Mouse (Mus musculus): ENCODE results near the gene Zfp212. TPM values are rescaled to one million over a fixed set of nuclear protein-coding genes. Genes with fewer than 3 reads are reported as not detected.

Zfp212 gene
- 20.5 and 20.9 TPM in 2 replicates for polyA plus RNA-seq (2016; fragmentation: Nextera tagmentation; extraction: Ambion mirVana)

DNA sequence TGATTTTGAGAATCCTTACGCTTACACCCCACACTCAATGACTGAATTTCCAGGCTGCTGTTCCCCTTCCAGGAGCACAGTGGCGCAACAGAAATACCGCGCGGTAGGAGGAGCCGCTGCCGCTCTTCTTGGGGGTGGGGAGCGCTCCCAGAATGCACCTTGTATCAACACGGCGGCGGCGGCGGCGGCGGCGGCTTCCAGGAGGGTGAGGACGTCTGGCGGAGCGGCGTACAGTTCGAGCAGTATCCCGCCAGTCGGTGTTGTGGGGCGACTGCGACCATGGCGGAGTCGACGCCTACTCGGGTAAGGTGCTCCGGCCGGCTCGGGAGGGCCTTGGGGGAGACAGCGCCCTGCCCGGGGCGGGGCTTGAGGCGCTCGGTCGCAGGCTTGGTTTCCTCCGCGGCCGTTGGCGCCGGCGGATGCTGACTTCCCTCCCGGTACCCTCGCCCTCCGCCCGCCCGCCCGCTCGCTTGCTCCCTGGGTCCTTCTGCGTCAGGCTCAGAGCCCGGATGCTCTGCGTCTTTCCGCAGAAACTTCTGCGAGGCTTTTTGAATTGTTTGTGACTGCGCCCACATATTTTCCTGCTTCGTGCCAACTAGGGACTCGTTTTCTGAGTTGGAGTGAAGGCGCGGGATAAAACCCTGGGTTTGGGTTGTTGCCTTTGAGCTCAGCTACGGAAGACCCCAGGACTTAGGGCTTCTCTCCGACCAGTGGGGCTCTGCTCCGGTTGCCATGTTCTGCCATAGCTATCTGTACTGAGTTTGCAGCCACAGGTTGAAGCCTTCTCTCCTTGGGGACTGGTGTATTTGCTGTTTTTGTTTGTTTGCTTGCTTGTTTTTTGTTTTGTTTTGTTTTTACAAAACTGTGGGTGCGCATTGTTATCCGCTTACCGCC is at the start of gene Zfp212:
Gene Zfp212 (plus strand): TSS at position 30 of the 894 bp plus-strand sequence.
- H3K9me3 ChIP-seq: no peaks in the 10 kb centered on the region
- H3K4me1 ChIP-seq (replicated peaks): peaks cover 14% of the 10 kb centered on the region
- under 1% methylated on average over 67 of the region's 67 CpGs for WGBS
- no peaks in the 10 kb centered on the region; the same call in 1 of the 2 replicates for H3K36me3 ChIP-seq
- peak within 1 kb of the TSS; percentile 68 for H3K4me2 ChIP-seq
- peak within 1 kb of the TSS; percentile 77 for H3K4me3 ChIP-seq (replicated peaks)
- peak within 1 kb of the TSS; percentile 88 for H3K9ac ChIP-seq (replicated peaks)
- H3K27ac ChIP-seq: peak within 1 kb of the TSS; percentile 98
- H3K27me3 ChIP-seq: no peaks in the 10 kb centered on the region
- peak; percentile 93 for ATAC-seq (ENCODE audit: insufficient number of reproducible peaks, insufficient read depth, low FRiP score, low TSS enrichment, low read depth)

DNA sequence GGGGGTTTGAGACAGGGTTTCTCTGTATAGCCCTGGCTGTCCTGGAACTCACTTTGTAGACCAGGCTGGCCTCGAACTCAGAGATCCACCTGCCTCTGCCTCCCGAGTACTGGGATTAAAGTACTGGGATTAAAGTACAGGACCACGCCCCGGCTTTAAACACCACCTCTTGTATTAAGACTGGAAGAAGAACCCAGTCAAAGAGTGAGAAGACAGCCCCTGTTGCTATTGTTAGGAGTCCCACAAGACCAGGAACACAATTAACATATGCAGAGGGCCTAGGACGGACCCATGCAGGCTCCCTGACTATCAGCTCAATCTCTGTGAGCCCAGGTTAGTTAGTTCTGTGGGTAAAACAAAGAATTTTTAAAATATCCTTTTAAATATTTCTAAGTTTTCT is 48.0 kb upstream of the Zfp212 start:
- H3K4me1 ChIP-seq (replicated peaks): no peaks in the 10 kb centered on the region
- H3K9ac ChIP-seq (replicated peaks): no peak overlapping the region
- H3K9me3 ChIP-seq: no peaks in the 10 kb centered on the region
- no peak overlapping the region for H3K27ac ChIP-seq
- H3K4me2 ChIP-seq: no peak overlapping the region
- WGBS: 88% methylated on average over 5 of the region's 5 CpGs
- H3K36me3 ChIP-seq: peaks cover 12% of the 10 kb centered on the region
- H3K4me3 ChIP-seq (replicated peaks): no peak overlapping the region
- no peaks in the 10 kb centered on the region for H3K27me3 ChIP-seq
- ATAC-seq (ENCODE audit: insufficient number of reproducible peaks, insufficient read depth, low FRiP score, low TSS enrichment, low read depth): no peak

DNA sequence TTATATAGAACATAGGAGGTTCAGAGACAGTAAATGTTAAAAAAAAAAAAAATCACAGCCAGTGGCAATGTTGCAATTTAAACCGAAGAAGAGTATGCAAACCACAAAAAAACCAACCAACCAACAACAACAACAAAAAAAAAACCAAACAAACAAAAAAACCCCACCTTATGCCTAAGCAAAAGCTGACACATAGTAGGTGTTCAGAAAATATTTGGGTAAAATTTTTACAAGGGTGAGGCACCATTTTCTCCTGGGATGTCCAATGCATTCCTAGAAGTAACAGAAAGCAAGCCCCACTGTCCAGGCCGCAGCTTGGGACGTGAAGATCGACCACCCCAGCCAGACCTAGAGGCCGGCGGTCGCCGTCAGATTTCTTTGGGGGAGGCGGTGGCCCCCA is 43.2 kb upstream of the Zfp212 start, which contains the start of gene Zfp282:
Gene Zfp282 (plus strand): TSS at position 147 of the 400 bp plus-strand sequence.
- no peak; the same call in 1 of the 2 replicates for ATAC-seq (ENCODE audit: insufficient number of reproducible peaks, insufficient read depth, low FRiP score, low TSS enrichment, low read depth)
- Histone ChIP-seq H3K4me1 (replicated peaks) (peaks cover 15% of the 10 kb centered on the region), H3K9ac (replicated peaks) (peak within 1 kb of the TSS; percentile 98), H3K4me3 (replicated peaks) (peak within 1 kb of the TSS; percentile 91), H3K9me3 (no peaks in the 10 kb centered on the region), H3K27me3 (no peaks in the 10 kb centered on the region), H3K36me3 (peaks cover 28% of the 10 kb centered on the region), H3K27ac (peak within 1 kb of the TSS; percentile 99), H3K4me2 (peak within 1 kb of the TSS; percentile 89)
- 6% methylated on average over 9 of the region's 9 CpGs for WGBS

DNA sequence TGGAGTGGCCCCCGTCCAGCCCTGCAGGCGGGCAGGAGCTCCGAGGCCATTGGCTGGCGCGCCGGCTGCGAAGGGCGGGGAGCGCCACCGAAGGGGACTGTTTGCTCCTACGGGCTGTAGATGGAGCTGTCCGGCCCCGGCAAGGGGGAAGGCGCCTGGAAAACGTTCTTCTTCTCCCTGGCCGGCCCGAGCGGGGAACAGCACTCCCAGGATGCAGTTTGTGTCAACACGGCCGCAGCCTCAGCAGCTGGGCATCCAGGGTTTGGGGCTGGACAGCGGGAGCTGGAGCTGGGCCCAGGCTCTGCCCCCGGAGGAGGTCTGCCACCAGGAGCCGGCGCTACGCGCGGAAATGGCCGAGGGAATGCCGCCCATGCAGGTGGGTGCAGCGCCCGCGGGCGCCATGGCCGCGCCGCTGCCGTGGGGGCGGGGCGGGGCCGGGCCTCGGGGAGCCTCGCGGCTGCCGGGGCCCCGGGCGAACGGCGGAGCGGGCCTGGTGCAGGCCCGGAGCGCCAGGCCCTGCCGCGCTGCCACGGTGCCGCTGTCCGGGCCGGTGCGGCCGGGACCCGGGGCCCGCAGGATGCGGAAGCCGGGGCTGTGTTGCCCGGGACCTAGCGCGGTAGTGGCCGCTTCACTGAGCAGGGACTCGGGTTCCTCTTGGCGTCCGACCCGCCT is 42.7 kb upstream of the Zfp212 start:
- Histone ChIP-seq H3K4me2 (peak overlapping the region; percentile 89), H3K27me3 (no peaks in the 10 kb centered on the region), H3K9me3 (no peaks in the 10 kb centered on the region), H3K9ac (replicated peaks) (peak overlapping the region; percentile 98), H3K4me1 (replicated peaks) (peaks cover 15% of the 10 kb centered on the region), H3K36me3 (peaks cover 34% of the 10 kb centered on the region), H3K4me3 (replicated peaks) (peak overlapping the region; percentile 91), H3K27ac (peak overlapping the region; percentile 99)
- 1% methylated on average over 69 of the region's 71 CpGs for WGBS
- peak; percentile 93 for ATAC-seq (ENCODE audit: insufficient number of reproducible peaks, insufficient read depth, low FRiP score, low TSS enrichment, low read depth)

DNA sequence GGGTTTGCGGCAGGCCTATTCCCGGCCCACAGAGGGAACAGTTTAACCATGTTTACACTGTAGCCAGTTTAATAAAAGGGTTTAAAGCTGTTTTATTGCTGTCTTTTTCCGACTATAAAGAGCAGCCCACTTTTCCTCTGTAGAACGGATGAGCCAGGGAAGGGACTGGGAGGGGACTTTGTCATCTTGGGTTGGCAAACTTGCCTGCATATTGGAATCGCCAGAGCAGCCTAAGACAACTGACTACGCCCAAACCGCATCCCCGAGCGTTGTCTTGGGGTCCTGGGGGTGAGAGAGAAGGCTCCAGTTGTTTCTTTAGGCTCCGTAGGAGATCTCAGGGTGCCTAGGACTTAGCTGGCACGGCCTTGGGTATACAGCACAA is 42.2 kb upstream of the Zfp212 start:
- H3K27ac ChIP-seq: peak overlapping the region; percentile 99
- under 1% methylated on average over 11 of the region's 11 CpGs for WGBS
- peak overlapping the region; percentile 91 for H3K4me3 ChIP-seq (replicated peaks)
- H3K4me1 ChIP-seq (replicated peaks): peaks cover 15% of the 10 kb centered on the region
- H3K9me3 ChIP-seq: no peaks in the 10 kb centered on the region
- H3K9ac ChIP-seq (replicated peaks): peak overlapping the region; percentile 98
- ATAC-seq (ENCODE audit: insufficient number of reproducible peaks, insufficient read depth, low FRiP score, low TSS enrichment, low read depth): no peak
- H3K4me2 ChIP-seq: peak overlapping the region; percentile 89
- H3K27me3 ChIP-seq: no peaks in the 10 kb centered on the region
- H3K36me3 ChIP-seq: peaks cover 39% of the 10 kb centered on the region

DNA sequence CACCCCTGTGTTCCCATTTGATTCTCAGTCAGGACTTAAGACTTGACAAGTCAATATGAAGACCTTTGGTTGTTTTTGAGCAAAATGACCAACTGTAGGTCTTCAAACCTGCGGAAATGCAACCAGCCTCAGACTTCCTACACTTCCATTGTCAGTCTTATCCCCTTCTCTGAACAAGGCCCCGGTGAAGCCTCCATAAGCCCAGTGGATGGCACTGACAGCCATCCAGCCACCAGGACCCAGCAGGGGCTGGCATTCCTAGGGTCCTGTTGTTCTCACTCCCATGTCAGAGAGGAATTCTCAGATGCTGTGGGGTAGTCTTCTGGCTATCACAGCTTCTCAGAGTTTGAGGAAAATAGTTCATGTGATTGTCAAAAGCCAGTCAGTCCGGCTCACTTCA is 41.7 kb upstream of the Zfp212 start:
- Histone ChIP-seq H3K4me1 (replicated peaks) (peaks cover 15% of the 10 kb centered on the region), H3K4me3 (replicated peaks) (peak overlapping the region; percentile 91), H3K4me2 (peak overlapping the region; percentile 89), H3K36me3 (peaks cover 44% of the 10 kb centered on the region), H3K9me3 (no peaks in the 10 kb centered on the region), H3K27me3 (no peaks in the 10 kb centered on the region), H3K9ac (replicated peaks) (peak overlapping the region; percentile 98), H3K27ac (no peak overlapping the region; the same call in 1 of the 2 replicates)
- no peak for ATAC-seq (ENCODE audit: insufficient number of reproducible peaks, insufficient read depth, low FRiP score, low TSS enrichment, low read depth)
- 50% methylated on average over 3 of the region's 3 CpGs for WGBS

DNA sequence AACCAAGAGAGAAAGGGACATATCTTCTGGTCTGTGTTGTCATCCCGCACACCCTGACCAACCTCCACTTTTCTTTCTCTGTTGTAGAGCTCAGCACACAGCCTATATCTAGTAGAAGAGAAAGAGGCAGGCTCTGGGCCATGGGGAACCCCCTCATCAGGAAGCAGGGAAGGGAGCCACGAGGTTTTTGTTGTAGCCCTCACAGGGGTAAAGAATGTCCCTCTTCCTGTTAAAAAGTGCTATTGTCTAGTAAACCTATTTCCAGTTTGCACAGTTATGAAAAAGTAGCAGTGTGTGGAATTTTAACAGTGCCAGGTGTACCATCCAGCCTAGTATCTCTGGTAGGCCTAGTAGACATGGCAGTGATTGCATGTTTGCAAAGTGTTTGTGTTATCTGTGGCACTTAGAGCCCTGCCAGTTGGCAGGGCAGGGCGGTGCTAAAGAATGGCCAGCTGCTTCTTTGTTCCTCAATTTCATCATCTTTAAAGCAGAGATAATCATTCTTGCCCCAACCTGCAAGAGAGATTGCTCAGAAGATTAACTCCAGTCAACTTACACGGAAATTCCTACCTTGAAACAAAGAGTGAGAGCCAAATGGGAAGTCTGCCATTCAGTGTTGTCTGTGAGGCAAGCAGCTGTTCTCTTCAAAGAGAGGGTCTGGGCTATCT is 41.1 kb upstream of the Zfp212 start:
- no peak overlapping the region for H3K27ac ChIP-seq
- no peaks in the 10 kb centered on the region for H3K9me3 ChIP-seq
- H3K4me3 ChIP-seq (replicated peaks): peak overlapping the region; percentile 91
- 81% methylated on average over 4 of the region's 4 CpGs for WGBS
- no peak for ATAC-seq (ENCODE audit: insufficient number of reproducible peaks, insufficient read depth, low FRiP score, low TSS enrichment, low read depth)
- peak overlapping the region; percentile 98 for H3K9ac ChIP-seq (replicated peaks)
- no peaks in the 10 kb centered on the region for H3K27me3 ChIP-seq
- peaks cover 50% of the 10 kb centered on the region for H3K36me3 ChIP-seq
- peak overlapping the region; percentile 89 for H3K4me2 ChIP-seq
- peaks cover 15% of the 10 kb centered on the region for H3K4me1 ChIP-seq (replicated peaks)

DNA sequence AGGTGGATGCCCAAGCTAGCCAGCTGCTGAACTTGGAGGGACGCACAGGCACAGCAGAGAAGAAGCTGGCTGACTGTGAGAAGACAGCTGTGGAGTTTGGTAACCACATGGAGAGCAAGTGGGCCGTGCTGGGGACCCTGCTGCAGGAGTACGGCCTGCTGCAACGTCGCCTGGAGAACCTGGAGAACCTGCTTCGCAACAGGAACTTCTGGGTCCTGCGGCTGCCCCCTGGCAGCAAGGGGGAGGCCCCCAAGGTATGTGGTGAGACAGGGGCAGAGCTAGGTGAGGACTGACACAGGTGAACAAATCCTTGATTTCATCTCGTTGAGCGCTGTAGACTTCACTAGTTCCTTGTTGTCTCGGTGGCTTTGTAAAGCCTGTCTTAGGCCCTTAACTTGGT is 40.1 kb upstream of the Zfp212 start:
- Histone ChIP-seq H3K27me3 (no peaks in the 10 kb centered on the region), H3K9ac (replicated peaks) (no peak overlapping the region), H3K4me3 (replicated peaks) (no peak overlapping the region), H3K36me3 (peaks cover 59% of the 10 kb centered on the region), H3K4me2 (no peak overlapping the region), H3K4me1 (replicated peaks) (peaks cover 15% of the 10 kb centered on the region), H3K27ac (no peak overlapping the region), H3K9me3 (no peaks in the 10 kb centered on the region)
- ATAC-seq (ENCODE audit: insufficient number of reproducible peaks, insufficient read depth, low FRiP score, low TSS enrichment, low read depth): no peak
- WGBS: 88% methylated on average over 10 of the region's 10 CpGs

DNA sequence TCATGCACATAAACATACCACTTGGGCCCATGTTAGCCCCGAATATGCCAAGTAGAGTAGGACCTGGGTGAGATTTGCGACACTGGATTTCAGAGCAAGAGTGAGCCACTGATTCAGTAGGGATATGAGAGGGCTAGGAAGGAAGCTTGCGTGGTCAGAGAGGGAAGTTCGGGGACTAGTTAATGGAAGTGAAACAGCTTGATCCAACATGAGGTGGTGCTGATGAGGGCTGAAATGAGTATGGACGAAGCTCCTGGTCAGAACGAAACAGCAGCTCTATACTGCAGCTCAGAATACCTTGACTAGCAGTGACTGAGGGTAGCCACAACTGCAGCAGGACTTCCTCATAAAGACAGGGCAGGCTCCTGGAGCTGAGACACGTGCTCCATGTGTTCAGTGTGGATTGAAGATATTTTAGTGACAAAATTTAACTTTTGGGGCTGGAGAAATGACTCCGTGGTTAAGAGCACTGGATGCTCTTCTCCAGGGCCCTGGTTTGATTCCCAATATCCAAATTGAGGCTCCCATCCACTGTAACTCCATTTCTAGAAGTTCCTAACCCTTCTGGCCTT is 31.4 kb upstream of the Zfp212 start:
- no peak overlapping the region for H3K4me3 ChIP-seq (replicated peaks)
- H3K36me3 ChIP-seq: peaks cover 95% of the 10 kb centered on the region
- no peaks in the 10 kb centered on the region for H3K9me3 ChIP-seq
- H3K4me2 ChIP-seq: no peak overlapping the region
- no peak overlapping the region for H3K27ac ChIP-seq
- no peaks in the 10 kb centered on the region for H3K4me1 ChIP-seq (replicated peaks)
- no peak overlapping the region for H3K9ac ChIP-seq (replicated peaks)
- no peak for ATAC-seq (ENCODE audit: insufficient number of reproducible peaks, insufficient read depth, low FRiP score, low TSS enrichment, low read depth)
- WGBS: 89% methylated on average over 8 of the region's 8 CpGs
- H3K27me3 ChIP-seq: no peaks in the 10 kb centered on the region

DNA sequence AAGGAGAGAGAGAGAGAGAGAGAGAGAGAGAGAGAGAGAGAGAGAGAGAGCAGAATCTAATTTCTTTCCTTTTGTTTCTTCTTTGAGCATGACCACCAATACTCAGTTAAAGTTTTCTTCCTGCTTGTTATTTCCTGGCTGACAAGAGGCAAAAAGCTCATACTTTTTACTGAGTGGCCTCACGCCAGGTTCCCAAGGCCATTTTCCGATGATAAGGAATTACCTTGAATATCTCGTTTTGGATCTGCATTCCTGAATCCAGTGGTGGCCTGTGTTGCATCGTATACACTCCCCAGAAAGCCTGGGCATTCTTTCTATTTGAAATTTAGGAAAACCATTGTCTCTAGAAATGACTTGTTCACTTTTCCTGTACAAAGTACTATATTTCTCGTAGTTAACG is 20.9 kb upstream of the Zfp212 start:
- Histone ChIP-seq H3K9me3 (no peaks in the 10 kb centered on the region), H3K27me3 (peaks cover 16% of the 10 kb centered on the region), H3K4me2 (no peak overlapping the region), H3K36me3 (peaks cover 72% of the 10 kb centered on the region), H3K4me1 (replicated peaks) (no peaks in the 10 kb centered on the region), H3K9ac (replicated peaks) (no peak overlapping the region), H3K4me3 (replicated peaks) (no peak overlapping the region), H3K27ac (no peak overlapping the region)
- WGBS: 94% methylated on average over 6 of the region's 6 CpGs
- no peak for ATAC-seq (ENCODE audit: insufficient number of reproducible peaks, insufficient read depth, low FRiP score, low TSS enrichment, low read depth)
